Mouse (Mus musculus) stomach, postnatal 0 days (tissue): ENCODE results near the gene Ccdc92.

Source experiments
- CTCF ChIP-seq: IDR thresholded peaks from 2 replicates; pipeline ENCODE4 v1.5.1; 2016; ENCODE audit warnings: antibody characterized with exemption, low read depth, mild to moderate bottlenecking, moderate library complexity
- EP300 ChIP-seq: optimal IDR thresholded peaks from 2 replicates; pipeline ENCODE3; 2016; ENCODE audit warnings: antibody characterized with exemption

- TF ChIP-seq CTCF, result no peak
- TF ChIP-seq EP300, result no peak
Measured at GRCm38 (mm10) chr5:124872033-124872432, 9.8 kb upstream of the Ccdc92 start.
